Mouse (Mus musculus): ENCODE measurements around the gene Eif4enif1. TPM values are rescaled to one million over a fixed set of nuclear protein-coding genes. Genes with fewer than 3 reads are reported as not detected.
A peak's percentile ranks its signal among the peaks of the same experiment; 100 is the strongest.

Eif4enif1 gene
- polyA plus RNA-seq, 1 experiment from 2014 or later, result 44.9 TPM

DNA sequence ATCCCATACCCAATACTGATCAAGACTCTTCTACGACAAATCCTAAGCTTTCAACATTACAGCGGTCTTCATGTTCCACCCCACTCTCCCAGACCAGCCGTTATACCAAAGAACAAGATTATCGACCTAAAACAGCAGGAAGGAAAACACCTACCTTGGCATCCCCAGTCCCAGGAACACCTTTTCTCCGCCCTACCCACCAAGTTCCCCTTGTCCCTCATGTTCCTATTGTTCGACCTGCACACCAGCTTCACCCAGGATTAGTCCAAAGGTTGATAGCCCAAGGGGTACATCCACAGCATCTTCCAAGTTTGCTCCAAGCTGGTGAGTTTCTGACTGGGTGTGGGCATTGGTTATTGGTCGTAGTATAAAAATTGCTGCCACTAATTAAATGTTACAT lies 40.2 kb downstream of the Eif4enif1 start:
- H3K27me3 ChIP-seq (replicated peaks), result no peaks in the 10 kb centered on the region
- no peaks in the 10 kb centered on the region for H3K9me3 ChIP-seq
- no peak overlapping the region for H3K9ac ChIP-seq
- H3K4me1 ChIP-seq, result no peaks in the 10 kb centered on the region
- ATAC-seq (ENCODE audit: insufficient read depth, low FRiP score, low read depth), result no peak
- peaks cover 74% of the 10 kb centered on the region for H3K36me3 ChIP-seq
- H3K4me2 ChIP-seq, result no peak overlapping the region
- WGBS, result 93% methylated on average over 7 of the region's 7 CpGs
- no peak overlapping the region for H3K4me3 ChIP-seq (replicated peaks)
- no peak overlapping the region for H3K27ac ChIP-seq

DNA sequence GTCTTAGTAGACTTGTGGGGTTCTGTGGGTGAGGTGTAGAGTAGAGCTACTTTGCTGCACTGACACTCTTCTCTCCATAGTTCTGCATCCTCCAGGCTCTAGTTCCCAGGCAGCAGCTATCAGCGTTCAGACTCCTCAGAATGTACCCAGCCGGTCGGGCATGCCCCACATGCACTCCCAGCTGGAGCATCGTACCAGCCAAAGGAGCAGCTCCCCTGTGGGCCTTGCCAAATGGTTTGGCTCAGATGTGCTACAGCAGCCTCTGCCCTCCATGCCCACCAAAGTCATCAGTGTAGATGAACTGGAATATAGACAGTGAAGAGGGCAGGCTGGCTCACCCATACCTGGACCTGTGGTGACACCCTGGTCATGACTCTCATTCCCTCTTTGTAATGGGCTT lies 41.6 kb downstream of the Eif4enif1 start:
- no peak overlapping the region for H3K4me3 ChIP-seq (replicated peaks)
- H3K9ac ChIP-seq, result no peak overlapping the region
- H3K9me3 ChIP-seq, result no peaks in the 10 kb centered on the region
- no peaks in the 10 kb centered on the region for H3K4me1 ChIP-seq
- no peak overlapping the region for H3K27ac ChIP-seq
- H3K4me2 ChIP-seq, result no peak overlapping the region
- peaks cover 74% of the 10 kb centered on the region for H3K36me3 ChIP-seq
- WGBS, result 83% methylated on average over 4 of the region's 4 CpGs
- H3K27me3 ChIP-seq (replicated peaks), result no peaks in the 10 kb centered on the region
- ATAC-seq (ENCODE audit: insufficient read depth, low FRiP score, low read depth), result no peak

DNA sequence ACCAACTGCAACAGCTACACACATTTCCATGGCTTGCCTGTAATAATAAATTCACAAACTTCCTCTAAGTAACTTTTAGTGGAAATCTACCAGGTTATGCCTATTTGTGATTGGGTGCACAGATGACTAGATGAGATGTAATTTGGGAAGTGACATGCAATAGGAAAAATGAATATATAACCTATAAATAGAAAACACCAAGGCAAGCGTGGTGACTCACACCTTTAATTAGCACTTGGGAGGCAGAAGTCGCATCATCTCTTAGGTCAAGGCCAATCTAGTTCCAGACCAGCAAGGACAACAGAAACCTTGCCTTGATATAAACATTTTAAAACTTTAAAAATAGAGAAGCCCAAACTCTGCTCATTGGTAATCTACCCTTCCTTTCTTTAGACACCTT lies 45.2 kb downstream of the Eif4enif1 start:
- 88% methylated on average over 2 of the region's 2 CpGs for WGBS
- no peaks in the 10 kb centered on the region for H3K4me1 ChIP-seq
- ATAC-seq (ENCODE audit: insufficient read depth, low FRiP score, low read depth), result no peak
- peaks cover 72% of the 10 kb centered on the region for H3K36me3 ChIP-seq
- no peaks in the 10 kb centered on the region for H3K9me3 ChIP-seq
- no peak overlapping the region for H3K4me2 ChIP-seq
- H3K9ac ChIP-seq, result no peak overlapping the region
- H3K27ac ChIP-seq, result no peak overlapping the region
- H3K27me3 ChIP-seq (replicated peaks), result no peaks in the 10 kb centered on the region
- no peak overlapping the region for H3K4me3 ChIP-seq (replicated peaks)

DNA sequence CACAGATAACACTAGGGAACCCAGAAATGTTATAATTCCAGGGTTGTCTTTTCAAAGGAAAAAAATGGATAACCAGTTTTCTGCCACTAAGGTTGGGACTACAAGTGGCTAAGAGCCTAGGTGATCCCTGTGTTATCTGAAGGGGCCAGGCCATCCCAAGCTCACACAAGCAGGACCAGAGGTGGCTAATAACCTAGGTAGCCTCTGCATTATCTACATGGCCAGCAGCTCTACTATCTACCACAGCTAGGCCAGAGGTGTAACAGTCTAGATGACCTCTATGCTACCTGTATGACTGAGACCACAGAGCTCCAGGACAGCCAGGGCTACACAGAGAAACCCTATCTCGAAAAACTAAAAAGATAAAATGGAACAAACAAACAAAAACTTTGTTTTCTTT lies 57.3 kb downstream of the Eif4enif1 start:
- H3K4me2 ChIP-seq, result no peak overlapping the region
- H3K36me3 ChIP-seq, result peaks cover 28% of the 10 kb centered on the region
- no peaks in the 10 kb centered on the region for H3K9me3 ChIP-seq
- H3K27ac ChIP-seq, result no peak overlapping the region
- 97% methylated on average over 1 of the region's 1 CpGs for WGBS
- H3K9ac ChIP-seq, result no peak overlapping the region
- no peaks in the 10 kb centered on the region for H3K27me3 ChIP-seq (replicated peaks)
- no peak for ATAC-seq (ENCODE audit: insufficient read depth, low FRiP score, low read depth)
- H3K4me1 ChIP-seq, result no peaks in the 10 kb centered on the region; the same call in 1 of the 2 replicates
- H3K4me3 ChIP-seq (replicated peaks), result no peak overlapping the region

DNA sequence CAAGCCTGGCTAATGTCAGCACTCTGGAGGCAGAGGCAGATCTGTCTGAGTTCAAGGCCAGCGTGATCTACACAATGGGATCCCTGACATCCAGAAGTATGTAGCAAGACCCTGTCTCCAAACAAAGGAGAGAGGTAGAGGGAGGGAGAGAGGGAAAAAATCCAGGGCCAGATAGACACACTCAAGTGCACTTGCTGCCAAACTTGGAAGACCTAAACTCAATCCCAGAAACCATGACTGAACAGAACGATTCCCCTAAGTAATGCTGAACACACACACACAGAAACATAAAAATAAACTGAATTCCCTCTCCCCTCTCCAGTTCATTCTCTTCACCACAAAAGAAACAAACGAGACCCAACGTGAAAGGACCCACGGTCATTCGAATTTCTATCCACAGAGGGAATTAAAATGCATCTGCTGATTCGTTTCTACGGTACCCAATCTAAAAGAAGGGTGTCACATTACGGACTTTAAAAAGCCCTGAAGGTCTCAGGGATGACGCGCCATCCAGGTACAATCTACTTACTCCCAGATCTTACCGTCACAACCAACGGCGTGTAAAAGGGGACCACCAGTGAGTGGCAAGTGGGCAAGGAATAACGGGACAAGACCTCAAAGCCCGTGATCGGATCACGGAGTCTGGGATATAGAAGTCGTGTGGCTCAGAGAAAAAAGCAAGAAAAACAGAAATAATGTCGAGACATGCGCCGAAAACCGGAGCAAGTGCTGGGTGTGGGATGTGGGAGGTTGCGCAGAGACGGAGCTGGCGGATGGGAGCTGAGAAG lies 63.3 kb downstream of the Eif4enif1 start:
- Histone ChIP-seq H3K4me3 (replicated peaks) (peak overlapping the region; percentile 94), H3K27ac (peak overlapping the region; percentile 89), H3K4me1 (peaks cover 8% of the 10 kb centered on the region), H3K4me2 (peak overlapping the region; percentile 71), H3K9me3 (no peaks in the 10 kb centered on the region), H3K27me3 (replicated peaks) (no peaks in the 10 kb centered on the region), H3K9ac (peak overlapping the region; percentile 98), H3K36me3 (peaks cover 19% of the 10 kb centered on the region)
- no peak for ATAC-seq (ENCODE audit: insufficient read depth, low FRiP score, low read depth)
- WGBS, result 1% methylated on average over 26 of the region's 26 CpGs

DNA sequence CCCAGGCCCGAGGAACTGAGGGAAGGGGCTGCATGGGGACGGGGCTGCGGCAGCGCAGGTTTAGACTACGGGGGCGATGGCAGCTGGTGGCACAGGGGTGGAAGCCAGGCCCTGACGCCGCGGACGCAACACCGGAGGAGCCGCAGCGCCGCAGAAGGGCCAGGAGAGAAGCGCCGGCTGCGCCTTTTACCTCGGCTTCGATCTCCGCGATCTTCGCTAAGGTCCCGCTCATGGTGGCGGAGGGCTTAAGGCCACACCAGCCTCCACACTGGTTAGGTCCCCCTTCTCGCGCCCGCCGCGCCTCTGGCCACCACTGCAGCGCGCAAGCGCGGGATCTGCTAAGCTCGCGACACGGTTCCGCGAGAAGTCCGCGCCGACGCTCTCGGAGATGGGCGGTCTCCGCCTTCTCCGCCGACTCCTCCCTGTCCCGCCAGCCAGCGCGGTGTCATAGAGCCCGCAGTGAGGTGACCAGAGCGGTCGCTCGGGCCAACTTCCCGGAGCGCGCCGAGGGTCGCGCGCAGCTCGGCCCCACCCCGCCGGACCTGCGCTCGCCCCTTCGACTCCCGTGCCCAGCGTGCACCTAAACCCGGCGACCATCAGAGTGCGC lies 64.0 kb downstream of the Eif4enif1 start, which contains the start of gene Drg1:
TSS of gene Drg1 (minus strand) at position 337 of the 607 bp plus-strand sequence.
- H3K4me3 ChIP-seq (replicated peaks), result peak within 1 kb of the TSS; percentile 94
- ATAC-seq (ENCODE audit: insufficient read depth, low FRiP score, low read depth), result peak; percentile 99
- WGBS, result under 1% methylated on average over 70 of the region's 72 CpGs

DNA sequence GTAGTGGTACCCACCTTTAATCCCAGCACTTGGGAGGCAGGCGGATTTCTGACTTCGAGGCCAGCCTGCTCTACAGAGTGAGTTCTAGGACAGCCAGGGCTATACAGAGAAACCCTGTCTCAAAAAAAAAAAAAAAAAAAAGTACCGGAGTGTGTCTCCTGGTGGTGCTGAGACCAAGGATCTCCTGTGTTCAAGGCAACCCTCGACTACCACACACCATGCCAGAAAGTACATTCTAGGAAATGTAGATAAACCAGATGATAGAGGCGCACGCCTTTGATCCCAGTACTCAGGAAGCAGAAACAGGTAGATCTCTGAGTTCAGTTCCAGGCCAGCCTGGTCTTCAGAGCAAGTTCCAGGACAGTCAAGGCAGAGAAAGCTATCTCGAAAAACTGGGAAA lies 64.9 kb downstream of the Eif4enif1 start:
- Histone ChIP-seq H3K27ac (peak overlapping the region; percentile 89; the same call in 1 of the 2 replicates), H3K4me3 (replicated peaks) (peak overlapping the region; percentile 94), H3K36me3 (peaks cover 7% of the 10 kb centered on the region), H3K27me3 (replicated peaks) (no peaks in the 10 kb centered on the region), H3K4me1 (peaks cover 8% of the 10 kb centered on the region), H3K4me2 (peak overlapping the region; percentile 52), H3K9ac (peak overlapping the region; percentile 51; the same call in 1 of the 2 replicates), H3K9me3 (no peaks in the 10 kb centered on the region)
- 44% methylated on average over 7 of the region's 7 CpGs for WGBS
- ATAC-seq (ENCODE audit: insufficient read depth, low FRiP score, low read depth), result no peak

More for the DNA sequence above, 64.0 kb downstream of the Eif4enif1 start, which contains the start of gene Drg1:
- H3K27ac ChIP-seq, result peak within 1 kb of the TSS; percentile 89
- H3K9ac ChIP-seq, result peak within 1 kb of the TSS; percentile 98
- peak within 1 kb of the TSS; percentile 71 for H3K4me2 ChIP-seq
- H3K9me3 ChIP-seq, result no peaks in the 10 kb centered on the region
- peaks cover 8% of the 10 kb centered on the region for H3K4me1 ChIP-seq
- peaks cover 15% of the 10 kb centered on the region for H3K36me3 ChIP-seq
- no peaks in the 10 kb centered on the region for H3K27me3 ChIP-seq (replicated peaks)

DNA sequence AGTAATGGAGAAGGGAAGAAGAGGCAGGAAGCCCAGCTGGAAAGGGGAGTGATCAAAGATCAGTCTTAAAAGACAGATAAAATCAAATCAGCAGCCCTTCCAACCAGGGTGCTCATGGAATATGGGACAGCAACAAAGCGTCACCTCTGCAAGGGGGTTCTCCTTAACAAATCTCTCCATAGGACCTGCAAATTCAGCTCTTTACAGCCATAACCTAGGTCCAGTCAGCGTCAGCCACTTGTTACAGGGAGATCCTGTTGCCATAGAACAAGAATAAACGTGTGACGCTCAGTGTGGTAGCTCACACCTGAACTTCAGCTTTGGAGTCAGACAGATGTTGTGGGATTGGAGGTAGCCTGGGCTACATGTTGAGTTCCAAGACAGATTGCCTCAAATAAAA lies 67.0 kb downstream of the Eif4enif1 start:
- H3K4me2 ChIP-seq, result no peak overlapping the region
- no peak overlapping the region for H3K27ac ChIP-seq
- no peaks in the 10 kb centered on the region for H3K36me3 ChIP-seq
- no peak overlapping the region for H3K9ac ChIP-seq
- H3K9me3 ChIP-seq, result no peaks in the 10 kb centered on the region
- WGBS, result 38% methylated on average over 4 of the region's 4 CpGs
- H3K4me1 ChIP-seq, result peaks cover 8% of the 10 kb centered on the region
- no peaks in the 10 kb centered on the region for H3K27me3 ChIP-seq (replicated peaks)
- no peak for ATAC-seq (ENCODE audit: insufficient read depth, low FRiP score, low read depth)
- no peak overlapping the region for H3K4me3 ChIP-seq (replicated peaks)

DNA sequence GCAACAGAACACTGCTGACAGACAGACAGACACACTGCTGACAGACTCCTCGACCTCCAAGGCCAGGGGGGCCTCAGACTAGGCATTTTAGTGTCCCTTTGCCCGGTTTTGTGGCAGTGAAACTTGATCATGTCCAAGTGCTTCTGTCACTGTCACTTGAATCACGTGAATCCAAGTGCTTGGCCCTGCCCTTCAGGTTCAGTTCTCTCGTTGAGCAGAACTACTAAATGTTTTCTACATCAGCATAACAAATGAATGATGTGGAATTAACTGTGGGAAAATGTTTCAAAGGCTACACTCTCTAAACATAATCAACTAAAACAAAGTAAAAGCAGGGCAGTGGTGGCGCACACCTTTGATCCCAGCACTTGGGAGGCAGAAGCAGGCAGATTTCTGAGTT lies 76.2 kb downstream of the Eif4enif1 start:
- Histone ChIP-seq H3K4me3 (replicated peaks) (no peak overlapping the region), H3K36me3 (no peaks in the 10 kb centered on the region), H3K4me1 (no peaks in the 10 kb centered on the region), H3K27ac (no peak overlapping the region), H3K9ac (no peak overlapping the region), H3K27me3 (replicated peaks) (no peaks in the 10 kb centered on the region), H3K9me3 (no peaks in the 10 kb centered on the region), H3K4me2 (no peak overlapping the region)
- ATAC-seq (ENCODE audit: insufficient read depth, low FRiP score, low read depth), result no peak
- WGBS, result 60% methylated on average over 5 of the region's 5 CpGs

DNA sequence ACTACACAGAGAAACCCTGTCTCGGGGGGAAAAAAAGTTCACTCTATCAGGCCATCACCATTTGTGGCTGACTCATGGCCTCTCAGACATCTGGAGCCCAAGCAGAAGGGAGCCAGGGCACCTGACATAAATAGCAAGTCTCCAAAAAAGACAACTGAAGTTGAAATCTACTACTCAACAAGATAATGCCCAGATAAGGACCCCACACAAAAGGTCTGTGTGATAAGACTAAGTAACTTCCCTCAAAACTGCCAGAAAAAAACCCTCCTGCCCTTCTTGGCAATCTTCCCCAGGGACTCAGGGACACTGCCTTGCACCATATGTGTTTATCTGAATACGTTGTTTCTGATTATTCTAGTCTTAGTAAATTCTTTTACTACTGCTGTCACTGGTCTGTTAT lies 77.5 kb downstream of the Eif4enif1 start:
- Histone ChIP-seq H3K27ac (no peak overlapping the region), H3K36me3 (no peaks in the 10 kb centered on the region), H3K4me1 (no peaks in the 10 kb centered on the region), H3K9ac (no peak overlapping the region), H3K27me3 (replicated peaks) (no peaks in the 10 kb centered on the region), H3K9me3 (no peaks in the 10 kb centered on the region), H3K4me2 (no peak overlapping the region), H3K4me3 (replicated peaks) (no peak overlapping the region)
- no peak for ATAC-seq (ENCODE audit: insufficient read depth, low FRiP score, low read depth)
- 68% methylated on average over 2 of the region's 2 CpGs for WGBS

DNA sequence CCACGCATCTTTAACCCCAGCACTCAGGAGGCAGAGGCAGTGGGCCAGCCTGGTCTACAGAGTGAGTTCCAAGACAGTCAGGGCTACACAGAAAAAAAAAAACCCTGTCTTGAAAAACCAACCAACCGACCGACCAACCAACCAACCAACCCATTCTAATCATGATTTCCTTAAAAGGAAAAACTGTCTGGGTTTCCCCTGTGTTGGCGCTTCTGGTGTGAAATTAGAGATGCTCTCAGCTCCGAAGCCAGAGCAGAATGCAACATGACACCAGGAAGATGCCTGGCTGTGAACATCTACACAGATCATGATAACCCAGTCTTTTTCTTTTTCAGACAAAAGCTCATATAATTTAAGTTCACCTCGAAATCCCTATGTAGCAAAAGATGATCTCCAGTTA lies 80.7 kb downstream of the Eif4enif1 start:
- no peaks in the 10 kb centered on the region for H3K9me3 ChIP-seq
- no peak for ATAC-seq (ENCODE audit: insufficient read depth, low FRiP score, low read depth)
- H3K27ac ChIP-seq, result no peak overlapping the region
- no peak overlapping the region for H3K4me2 ChIP-seq
- H3K36me3 ChIP-seq, result no peaks in the 10 kb centered on the region
- H3K9ac ChIP-seq, result no peak overlapping the region
- H3K4me1 ChIP-seq, result 0 out of 2 replicates have a peak, but pooled peaks cover 6% of the 10 kb centered on the region
- no peaks in the 10 kb centered on the region for H3K27me3 ChIP-seq (replicated peaks)
- H3K4me3 ChIP-seq (replicated peaks), result no peak overlapping the region
- 78% methylated on average over 6 of the region's 6 CpGs for WGBS

DNA sequence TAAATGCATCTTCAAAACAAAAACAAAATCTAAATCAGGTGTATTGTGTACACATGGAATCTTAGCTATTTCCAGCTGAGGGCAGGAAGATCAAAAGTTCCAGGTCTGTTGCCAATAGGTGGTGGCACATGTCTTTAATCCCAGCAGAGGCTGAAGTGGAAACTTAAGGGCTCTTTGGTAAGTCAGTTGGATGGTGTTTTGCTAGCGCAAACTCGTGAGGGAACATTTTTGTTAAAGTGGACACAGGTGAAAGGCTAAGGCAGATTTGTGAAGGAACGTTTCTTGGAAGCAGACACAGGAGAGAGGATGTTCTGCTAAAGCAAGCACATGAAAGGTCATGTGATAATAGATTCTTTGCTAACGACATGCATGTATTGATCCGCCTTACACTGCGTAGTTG lies 81.5 kb downstream of the Eif4enif1 start:
- H3K4me3 ChIP-seq (replicated peaks), result no peak overlapping the region
- H3K4me2 ChIP-seq, result no peak overlapping the region
- peaks cover 13% of the 10 kb centered on the region; the same call in 1 of the 2 replicates for H3K4me1 ChIP-seq
- H3K36me3 ChIP-seq, result no peaks in the 10 kb centered on the region
- H3K9ac ChIP-seq, result no peak overlapping the region
- ATAC-seq (ENCODE audit: insufficient read depth, low FRiP score, low read depth), result no peak
- no peaks in the 10 kb centered on the region for H3K27me3 ChIP-seq (replicated peaks)
- no peak overlapping the region for H3K27ac ChIP-seq
- H3K9me3 ChIP-seq, result no peaks in the 10 kb centered on the region
- WGBS, result 89% methylated on average over 6 of the region's 6 CpGs
